Mouse (Mus musculus): ENCODE data around the gene Tmem117.

- no peak for TF ChIP-seq CTCF (IDR thresholded peaks at IDR 0.05; ENCODE audit: low read depth, low read length)
- TF ChIP-seq POLR2A (IDR thresholded peaks at IDR 0.05; ENCODE audit: borderline replicate concordance, low read depth, low read length), result no peak
Measured at GRCm38 (mm10) chr15:95085962-95086361, 456.9 kb downstream of the Tmem117 start.

Measured in bone marrow macrophage, adult 2 months (primary cell).